Mouse (Mus musculus): ENCODE results near the gene Slc13a4.

Slc13a4 gene

DNA sequence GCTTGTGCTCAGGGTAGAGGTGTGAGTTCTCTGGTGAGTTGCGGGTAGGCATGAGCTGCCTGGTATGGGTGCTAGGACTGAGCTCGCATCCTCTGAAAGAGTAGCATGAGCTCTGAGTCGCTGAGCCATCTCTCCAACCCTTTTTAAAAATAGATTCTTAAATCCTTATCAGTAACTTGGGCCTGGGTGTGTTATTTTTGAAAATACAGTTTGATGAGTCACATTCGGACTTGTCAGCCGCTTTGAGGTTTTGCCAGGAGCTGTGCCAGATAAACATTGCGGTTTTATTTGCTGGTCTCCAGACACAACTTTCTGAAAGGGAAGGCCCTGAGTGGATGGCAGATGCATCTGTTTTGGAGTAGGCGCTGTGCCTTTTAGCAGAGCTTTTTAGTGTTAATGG, 51.2 kb downstream of the Slc13a4 start:
- DNase-seq (ENCODE audit: low spot score in 2 of 2), result peak; percentile 53 to 77

DNA sequence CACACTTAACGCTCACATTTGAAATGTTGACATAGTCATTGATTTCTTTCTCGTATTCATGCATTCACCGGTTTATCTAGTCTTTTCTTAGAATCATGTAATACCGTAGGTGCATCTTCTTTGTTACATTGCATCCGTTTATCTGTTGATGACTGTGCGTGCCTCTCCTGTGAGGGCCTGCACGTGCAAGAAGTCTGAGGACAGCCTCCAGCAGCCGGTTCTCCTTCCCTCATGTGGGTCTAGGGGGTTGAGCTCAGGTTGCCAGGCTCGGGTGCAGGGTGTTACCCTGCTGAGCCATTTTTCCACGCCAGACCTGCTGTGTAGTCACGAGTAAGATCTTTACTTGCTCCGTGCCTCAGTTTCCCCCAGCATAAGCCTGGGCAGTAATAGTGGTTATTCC, 52.9 kb downstream of the Slc13a4 start:
- peak; percentile 37 to 44 for DNase-seq (ENCODE audit: low spot score in 2 of 2)

DNA sequence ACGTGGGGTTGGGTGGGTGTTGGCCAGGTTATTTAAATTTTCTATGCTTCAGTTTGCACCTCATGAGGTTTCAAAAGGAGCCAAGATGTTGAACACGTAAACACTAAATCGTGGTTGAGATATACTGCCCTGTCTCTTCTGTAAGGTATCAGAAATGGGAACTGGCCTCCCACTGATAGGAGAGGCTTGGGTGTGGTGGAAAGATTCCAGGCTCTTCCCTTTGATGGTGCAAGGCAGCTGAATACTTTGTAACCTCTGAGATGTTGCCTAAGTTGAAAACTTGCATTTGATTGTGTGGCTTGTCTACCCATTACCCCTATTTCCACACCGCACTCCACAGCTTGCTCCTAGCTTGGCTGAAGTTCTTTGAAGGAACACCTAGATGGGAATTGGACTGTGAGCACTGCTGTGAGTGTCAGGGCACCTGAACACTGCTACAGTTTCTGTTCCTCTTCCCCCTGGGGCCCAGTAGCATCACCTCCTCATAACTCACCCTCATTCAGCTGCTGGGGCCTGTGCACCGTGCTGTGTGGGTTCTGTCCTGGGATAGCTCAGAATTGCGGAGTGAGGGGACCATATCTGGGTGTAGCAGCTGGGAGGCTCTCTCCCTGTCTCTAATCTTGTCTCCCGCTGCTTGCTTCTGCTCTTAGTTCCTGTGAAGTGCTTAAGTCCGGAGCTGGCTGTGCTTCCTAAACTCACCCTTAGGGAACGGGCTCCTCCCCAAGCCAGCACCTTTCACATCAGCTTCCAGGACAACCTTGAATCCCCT, 53.6 kb downstream of the Slc13a4 start:
- peak; percentile 62 to 76 for DNase-seq (ENCODE audit: low spot score in 2 of 2)

DNA sequence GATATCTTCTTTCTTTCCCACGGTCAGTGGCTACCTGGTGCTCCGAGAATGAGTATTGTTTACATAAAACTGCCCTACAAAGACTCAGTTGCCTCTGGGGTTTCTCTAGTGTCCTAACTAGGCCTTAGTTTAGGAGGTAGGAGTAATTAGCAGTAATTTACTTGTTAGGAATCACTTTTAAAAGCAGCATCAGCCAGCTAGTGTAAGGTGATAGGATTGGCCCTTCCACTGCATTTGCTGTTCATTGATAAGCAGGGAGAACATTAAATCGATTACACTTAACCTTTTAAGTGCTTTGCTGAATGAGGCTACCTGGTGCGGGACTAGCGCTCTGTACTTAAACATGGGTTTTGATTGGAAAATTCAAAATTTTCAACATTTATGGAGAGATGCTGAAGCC, 54.5 kb downstream of the Slc13a4 start:
- peak in 1 of 2 experiments; percentile 26 for DNase-seq (ENCODE audit: low spot score in 2 of 2)

DNA sequence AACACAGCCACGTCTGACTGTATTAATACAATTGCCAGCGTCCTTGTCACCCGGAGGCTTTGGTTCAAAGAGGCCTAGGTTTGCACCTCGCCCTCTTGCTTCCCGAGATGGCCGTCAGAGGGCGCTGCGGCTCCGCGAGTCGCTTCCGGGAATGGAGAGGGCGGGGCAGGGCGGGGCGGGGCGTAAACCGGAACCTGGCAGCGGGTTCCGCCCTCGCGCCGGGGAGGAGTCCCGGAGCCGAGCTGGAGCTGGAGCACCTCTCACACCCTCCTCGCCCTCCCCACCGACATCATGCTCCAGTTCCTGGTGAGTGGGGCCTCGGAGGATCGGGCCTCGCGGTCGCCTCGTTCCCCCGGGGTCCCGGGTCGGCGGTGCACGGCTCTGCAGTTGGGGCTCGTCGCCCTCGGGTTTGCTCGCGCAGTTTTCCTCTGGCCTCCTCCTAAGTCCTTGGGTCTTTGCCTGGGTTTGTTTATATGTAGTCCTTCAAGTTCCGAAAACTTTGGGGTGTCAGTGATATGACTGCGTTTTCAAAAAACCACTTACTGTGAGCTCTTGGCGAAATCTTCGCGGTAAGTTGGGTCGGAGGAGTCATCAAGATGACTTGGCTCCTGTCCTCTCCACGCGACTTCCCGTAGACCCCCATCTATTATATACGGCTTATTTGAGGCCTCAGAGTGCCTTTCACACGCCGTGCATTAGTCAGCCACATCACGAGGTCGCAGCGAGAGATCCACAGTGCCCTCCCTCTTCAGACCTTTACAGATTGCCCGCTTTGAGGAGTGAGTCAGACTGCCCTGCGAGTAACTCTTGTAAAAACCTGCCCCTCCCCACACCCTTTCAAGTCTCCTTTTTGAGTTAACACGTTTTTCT, 55.2 kb downstream of the Slc13a4 start:
- DNase-seq (ENCODE audit: low spot score in 2 of 2), result peak; percentile 94 to 96

DNA sequence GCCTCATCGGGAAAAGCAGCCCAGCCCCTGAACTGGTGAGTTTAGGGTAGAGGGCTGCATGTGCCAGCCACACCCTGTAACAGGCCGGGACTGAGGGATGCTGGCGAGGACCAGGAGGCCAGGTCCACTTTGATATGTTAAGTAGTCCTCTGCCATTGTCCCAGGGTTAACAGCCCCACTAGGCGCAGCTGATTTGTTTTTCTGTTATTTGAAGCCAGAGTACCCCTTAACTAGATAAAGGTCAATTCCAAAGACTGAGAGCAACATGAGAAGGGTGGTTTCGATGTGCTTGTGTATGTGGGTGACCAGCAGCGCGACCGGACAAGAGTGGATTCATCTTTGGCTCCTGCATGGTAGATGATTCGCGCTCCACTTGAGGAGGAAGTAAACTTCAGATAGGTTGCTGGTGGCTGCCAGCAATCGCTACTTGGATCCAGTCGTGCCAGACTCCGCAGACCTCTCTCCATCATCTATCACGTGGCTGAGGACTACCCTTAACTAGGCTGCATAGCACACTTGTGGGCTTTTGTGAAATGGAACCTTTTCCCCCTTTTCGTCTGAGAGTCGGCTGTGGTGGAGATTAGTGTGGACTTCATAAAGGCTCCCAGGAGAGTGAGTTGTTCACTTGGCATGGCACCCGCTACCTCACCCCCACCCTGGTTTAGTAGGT, 56.0 kb downstream of the Slc13a4 start:
- DNase-seq (ENCODE audit: low spot score in 2 of 2), result no peak

DNA sequence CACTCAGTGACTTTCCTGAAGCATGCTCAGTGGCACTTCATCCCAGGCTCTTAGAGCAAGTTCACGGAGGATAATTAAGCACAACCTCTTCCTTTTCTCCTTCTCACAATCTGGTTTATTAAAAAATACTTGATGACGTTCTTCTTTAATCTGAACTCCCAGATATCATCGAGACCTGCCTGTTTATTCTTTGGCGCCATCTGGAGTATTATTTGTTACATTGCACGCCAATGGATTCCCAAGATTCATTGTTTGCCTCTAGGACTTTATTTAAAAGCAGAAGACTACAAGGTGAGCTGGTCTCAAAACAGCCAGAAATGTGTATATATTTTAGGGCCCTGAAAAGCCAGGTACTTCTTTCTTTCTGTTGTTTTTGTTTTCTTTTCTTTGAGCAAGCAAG, 62.8 kb downstream of the Slc13a4 start:
- DNase-seq (ENCODE audit: low spot score in 2 of 2), result no peak

DNA sequence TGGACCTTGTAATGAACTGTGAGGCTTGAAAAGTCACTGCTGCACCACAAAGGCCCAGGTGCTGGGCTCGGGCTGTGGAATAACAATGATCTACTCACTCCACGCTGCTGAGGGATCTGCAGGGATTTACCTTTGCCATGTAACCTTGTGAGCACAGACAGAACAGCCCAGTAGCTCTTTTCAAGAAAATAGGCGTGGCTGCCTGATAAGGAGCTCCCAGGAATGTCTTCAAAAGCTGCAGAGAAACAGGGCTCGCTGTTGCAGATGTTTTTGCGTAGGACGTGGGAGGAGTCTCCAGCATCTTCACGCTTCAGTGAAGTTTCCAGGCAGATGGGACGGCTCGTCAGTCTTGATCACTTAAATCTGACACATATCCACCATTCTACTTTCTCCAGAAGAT, 63.9 kb downstream of the Slc13a4 start:
- DNase-seq (ENCODE audit: low spot score in 2 of 2), result no peak

DNA sequence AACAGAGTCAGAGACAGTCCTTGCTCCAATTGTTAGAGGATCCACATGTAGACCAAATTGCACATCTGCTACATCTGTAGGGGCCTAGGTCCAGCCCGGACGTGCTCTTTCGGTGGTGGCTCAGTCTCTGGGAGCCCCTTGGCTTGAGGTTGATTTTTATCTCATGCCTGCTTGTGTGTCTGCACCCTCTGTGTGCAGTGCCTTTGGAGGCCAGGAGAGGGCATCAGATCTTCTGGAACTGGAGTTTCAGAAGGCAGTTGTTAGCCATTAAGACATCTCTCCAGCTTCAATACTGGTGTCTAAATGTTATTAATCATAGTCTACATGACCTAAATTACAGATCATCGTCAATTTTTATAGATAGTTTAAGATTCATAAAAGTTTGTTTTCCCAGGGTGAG, 64.7 kb downstream of the Slc13a4 start:
- DNase-seq (ENCODE audit: low spot score in 2 of 2), result no peak

DNA sequence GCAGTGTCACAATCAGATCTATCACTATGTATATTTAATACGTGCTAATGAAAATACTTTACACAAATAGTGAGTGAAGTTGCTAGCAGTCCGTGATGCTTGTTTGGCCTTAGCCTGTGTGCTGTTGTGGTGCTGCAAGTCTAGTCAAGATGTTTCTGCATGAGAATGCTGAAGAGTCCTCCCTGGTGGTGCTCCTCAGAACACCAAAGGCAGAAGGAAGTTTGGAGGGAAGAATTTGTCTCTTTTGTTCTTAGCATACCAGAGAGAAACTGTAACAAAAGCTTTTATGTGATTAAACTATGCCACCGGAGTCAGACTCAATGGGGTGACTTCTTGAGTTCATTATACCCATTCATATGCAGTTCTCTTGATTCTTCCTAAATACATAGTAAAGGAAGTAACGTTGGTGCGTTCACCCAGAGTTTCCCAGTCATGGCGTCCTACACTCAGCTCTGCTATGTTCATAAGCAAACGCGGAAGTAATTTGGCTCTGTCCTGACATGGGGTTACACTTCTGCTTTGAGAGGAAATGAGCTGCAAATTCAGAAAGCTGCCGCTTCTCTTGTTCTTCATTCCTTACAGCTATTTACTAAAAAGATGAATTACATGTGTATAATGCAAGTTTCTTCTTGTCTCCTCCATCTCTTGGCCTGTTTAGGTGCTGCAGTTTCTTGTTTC, 71.7 kb downstream of the Slc13a4 start:
- no peak for DNase-seq (ENCODE audit: low spot score in 2 of 2)

DNA sequence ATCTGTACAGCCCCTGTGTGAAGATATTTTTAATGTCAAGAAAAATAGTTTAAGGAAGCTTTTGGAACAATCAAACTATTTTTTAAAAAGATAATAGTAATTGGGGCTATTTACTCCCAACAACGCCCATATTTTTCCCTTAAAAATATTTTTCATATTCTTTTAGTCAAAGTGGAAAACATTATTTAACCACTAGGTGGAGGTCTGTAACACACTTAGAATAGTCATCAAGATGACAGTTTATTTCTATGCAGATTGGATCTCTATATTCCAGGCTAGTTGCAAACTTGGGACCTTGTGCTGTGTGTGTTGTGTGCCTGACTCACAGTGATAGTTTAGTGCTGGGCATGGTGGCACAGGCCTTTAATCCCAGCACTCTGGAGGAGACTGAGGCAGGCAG, 78.5 kb downstream of the Slc13a4 start:
- DNase-seq (ENCODE audit: low spot score in 2 of 2), result no peak

DNA sequence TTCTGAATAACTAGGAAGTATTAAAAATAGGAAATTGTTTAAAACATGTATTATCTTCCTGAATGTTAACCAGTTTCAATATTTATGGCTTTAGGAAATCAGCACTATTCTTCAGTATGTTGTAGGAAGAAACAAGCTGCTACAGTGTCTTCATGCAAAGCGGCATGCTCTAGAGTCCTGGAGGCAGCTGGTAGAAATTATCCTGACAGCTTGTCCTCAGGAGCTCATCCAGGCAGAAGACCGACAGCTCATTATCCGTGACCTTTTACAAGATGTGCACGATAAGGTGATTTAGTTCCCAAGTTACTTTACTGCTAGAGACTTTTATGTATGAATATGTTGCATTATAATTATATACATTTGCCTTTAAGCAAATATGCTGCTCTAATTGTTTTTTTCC, 82.2 kb downstream of the Slc13a4 start:
- no peak for DNase-seq (ENCODE audit: low spot score in 2 of 2)

All from spleen, postnatal 10 days (tissue).